Mouse (Mus musculus) right cerebral cortex, postnatal 14 days (tissue): ENCODE data around the gene Opalin.
A peak's percentile ranks its signal among the peaks of the same experiment; 100 is the strongest.

Experiments
- DNase-seq: peaks from one replicate; pipeline ENCODE4 v3.0.0; 2022

Gene Opalin

DNA sequence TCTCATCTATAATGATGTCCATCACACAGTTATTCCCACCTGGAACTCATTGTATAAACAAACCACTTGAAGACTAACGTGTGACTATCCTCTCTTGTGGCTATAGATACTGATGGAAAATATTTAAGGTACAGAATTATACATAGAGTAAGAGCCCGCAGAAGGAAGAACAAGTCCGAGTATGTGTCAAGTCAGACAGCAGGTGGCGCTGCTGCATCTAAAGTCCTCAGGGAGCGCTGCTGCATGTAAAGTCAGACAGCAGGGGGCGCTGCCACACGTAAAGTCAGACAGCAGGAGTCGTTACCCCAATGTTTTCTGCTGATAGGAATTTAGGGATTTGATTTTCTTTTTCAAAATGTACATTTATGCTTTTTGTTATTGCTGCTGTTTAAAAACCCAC is 5.4 kb downstream of the Opalin start:
- DNase-seq = peak; percentile 97

DNA sequence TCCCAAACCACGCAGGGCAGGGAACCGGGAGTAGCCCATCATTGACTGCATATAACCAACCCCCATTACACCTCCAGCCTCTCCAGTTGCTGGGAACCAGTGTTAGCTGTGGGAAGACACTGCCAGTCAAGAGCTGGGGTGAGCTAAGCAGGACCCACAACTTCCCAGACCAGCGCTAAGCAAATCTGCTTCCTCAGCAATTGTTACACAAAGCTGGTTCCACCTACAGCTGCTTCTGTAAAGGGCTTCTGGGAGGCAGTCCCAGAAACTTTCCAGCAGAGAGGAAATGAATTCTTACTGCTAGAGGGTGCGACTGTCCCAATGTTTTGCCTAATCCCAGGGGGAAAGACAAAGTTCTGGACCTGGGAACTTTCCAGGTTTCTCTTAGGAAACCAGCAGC is 22.2 kb downstream of the Opalin start:
- no peak for DNase-seq

DNA sequence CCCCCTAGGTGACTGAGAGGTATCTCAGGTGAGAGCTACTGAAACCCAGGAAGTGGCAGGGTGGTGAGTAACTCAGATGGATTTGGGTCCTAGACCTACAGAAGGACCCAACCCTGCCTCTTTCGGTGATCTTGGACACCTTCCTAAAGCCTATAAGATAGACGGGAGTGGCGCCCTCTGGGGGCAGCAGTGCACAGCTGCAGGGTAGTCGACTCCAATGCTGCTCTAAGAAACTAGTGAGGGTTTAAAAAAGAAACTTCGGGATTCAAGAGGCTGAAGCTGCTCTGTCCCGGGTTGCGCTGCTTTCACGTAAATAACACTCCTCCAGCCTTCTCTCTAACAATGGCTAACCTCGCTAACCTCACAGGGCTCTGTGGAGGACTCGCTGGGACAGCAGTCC is 23.4 kb downstream of the Opalin start:
- DNase-seq = no peak

DNA sequence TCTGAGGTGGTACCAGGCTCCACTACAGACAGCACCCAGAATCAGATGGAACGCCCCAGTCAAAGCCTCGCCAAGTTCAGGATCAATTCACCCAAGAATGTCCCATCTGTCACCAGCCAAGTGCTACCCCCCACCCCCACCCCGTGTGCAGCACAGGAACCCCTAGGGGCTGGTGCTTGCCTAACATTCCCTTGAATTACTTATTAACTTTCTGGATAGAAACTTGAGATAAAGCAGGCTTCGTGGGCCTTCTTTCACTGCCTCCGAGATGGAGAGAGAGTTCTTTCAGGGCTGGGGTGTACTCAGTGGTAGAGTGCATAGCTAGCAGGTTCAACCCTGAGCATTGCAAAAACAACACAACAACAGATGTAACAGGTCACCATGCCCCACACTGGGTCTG is 24.7 kb downstream of the Opalin start:
- DNase-seq = no peak

DNA sequence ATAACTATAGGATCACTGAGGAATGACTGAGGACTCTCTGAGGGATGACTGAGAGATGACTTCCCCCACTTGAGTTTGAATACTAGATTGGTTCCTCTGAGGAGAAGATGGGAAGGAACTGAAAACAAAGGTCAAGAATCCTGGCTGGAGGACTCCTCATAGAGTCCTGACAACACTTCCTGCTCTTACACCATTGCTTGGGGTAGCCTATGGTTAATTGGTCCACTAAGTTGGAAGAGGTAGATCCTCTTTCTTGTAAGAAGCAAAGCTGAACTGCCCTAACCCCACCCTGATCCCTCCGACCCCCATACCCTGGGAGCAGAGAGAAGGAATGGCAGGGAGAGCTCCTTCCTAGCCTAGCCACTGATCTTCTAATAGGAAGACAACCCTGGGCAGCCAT is 25.2 kb downstream of the Opalin start:
- DNase-seq = no peak

DNA sequence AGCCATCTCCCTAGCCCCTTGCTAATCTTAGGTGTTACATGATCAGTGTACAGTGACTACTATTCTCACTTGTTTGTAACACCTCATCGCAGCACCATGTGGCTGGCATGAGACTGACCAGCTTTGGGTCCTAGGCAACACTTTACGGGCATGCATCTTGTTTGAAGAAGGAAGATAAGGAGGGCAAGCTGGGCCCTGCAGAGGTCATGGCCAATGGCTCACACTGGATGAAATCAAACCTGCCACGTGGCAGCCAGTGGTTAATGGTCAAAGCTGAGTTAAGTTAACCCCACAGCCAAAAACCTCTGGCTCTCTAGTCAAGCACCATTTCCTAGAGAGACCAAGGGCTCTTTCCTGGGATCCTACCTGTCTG is 28.7 kb downstream of the Opalin start:
- DNase-seq = no peak

DNA sequence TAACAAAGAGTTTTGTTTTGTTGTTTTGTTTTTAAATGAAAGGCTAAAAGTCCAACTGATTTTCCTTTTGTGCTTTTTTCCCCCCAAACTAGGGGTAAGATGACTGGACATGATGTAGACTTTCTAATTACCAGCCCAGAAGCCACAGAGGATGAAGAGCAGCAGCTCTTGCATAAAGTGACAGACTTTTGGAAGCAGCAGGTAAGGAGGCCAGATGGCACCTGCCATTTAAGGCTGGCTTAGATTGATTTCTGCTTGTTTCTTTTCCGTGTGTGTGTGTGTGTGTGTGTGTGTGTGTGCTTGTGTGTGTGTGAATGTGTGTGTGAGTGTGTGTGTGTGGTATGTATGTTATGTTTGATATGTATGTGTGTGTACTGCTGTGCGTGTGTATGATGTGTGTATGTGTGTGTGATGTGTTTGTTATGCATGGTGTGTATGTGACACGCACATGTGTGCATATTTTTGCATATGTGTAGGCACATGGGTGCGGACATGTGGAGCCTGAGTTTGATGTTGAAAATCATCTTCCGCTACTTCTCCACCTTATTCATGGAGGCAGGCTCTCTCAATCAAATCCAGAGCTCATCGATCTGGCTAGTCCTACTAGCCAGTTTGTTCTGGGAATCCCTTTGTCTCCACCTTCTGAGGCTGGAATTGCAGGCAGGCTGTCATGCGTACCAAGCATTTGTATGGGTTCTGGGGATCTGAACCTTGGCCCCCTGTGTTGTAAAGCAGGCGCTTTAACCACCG is 29.3 kb downstream of the Opalin start:
- no peak for DNase-seq

DNA sequence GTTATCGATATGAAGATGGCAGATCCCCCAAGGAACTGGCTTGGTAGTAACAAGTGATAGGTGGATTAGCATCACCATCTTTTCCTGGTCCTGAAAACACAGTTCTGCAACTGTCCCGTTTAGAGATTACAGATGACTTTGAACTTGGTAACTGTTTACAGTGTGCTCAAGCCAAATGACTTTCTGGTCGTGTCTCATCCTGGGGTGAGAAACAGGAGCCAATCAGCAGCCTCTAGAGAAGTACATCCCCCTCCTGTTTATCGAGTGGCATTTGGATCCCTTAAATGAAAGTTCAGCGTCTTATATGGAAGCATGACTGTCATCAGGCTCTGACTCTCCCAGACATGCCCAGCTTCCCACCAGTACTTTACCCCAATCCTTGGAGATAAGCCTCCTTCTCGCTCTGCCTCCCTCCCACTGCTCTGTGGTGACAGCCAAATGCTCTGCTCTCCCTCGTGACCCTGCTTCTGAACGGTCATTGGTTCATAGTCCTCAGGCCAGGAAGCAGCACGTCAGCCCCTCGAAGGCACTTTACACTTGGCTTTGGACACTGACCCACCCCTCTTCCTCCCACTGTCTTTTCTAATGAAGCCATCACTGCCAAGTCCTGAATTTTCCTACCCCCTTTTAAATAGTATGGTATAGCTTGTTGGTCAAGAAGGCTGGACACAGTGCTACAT is 31.7 kb downstream of the Opalin start:
- no peak for DNase-seq

DNA sequence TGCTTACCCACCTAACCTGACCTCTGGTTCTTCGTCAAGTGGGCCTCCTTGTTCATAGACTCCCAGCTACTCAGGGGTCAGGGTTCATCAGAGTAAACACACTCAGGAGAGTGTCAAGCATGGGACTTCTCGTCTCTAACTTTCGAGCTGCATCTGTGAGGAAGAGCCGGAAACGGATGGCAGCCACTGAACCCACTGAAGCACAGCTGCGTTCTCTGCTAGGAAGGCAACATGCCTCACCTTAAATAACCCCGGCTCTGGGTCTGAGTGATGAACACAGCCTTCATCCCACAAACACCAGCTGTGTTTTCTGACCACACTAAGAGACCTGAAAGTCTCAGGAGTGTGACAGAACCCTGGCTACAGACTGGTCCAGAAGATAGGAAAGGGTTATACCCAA is 37.8 kb downstream of the Opalin start:
- DNase-seq = no peak

DNA sequence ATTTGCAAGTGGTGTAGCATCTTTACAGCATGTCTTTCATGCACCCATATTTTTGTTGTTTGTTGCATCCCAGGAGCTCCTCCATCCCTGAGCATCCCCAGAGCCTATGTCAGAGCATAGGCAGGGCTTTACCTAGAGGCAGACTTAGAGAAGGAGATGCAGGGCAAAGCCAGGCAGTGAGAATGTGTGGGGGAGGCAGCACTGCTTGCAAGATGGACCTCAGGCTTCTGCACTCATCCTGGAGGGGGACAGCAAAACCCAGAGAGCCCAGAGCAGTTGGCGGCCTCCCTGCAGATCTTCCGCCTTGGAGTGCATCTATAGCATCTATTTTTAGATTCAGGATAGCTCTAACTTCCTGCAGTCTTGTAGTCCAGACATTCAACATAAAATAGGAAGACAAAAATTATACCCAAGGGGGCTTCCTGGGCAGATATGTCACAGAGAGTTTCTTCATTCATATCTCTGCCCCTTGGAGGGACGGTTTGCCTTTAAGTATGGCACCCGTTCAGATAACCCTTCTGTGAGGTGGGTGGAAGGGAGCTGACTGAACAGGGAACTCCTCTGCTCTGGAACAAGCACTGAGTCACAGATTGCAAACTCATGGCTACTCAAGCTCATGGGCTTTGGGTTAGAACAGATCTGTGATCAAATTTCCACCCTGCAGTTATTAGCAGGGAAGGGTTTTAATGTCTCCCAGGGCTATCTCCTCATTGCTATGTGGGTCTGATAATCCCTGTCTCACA is 40.9 kb downstream of the Opalin start:
- DNase-seq = no peak

DNA sequence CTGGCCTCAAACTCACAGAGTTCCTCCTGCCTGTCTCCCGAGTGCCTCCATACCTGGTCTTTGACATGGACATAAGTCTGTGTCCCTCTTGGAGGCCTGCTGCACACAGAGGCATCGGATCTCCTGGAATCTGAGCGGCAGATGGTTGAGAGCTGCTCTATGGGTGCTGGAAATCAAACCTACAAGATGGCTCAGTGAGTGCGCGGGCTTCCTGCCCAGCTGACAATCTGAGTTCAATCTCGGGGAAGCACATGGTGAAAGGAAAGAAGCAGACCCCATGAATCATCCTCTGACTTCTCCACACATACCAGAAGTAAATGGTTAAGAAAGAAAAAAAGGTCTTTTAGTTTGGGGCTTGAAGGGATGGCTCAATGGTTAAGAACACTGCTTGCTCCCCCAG is 45.0 kb downstream of the Opalin start:
- DNase-seq = no peak

DNA sequence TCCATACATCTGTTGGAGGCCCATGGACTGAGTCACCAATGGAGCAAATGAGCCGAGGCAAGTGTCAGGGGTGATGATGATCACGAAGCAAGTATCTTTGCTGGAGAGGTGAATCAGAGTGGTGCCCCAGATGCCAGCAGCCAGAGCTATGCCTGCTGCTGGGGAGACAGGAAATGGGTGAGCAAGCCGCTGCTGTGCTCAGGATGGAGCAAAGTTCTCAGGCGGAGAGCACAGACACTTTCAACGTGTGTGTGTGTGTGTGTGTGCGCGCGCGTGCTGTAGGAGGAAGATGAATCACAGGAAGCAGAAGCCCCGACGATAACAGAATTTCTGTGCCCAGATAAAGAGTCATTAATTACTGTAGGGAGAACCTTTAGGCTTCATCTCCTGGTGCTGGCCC is 45.9 kb downstream of the Opalin start:
- DNase-seq = no peak

DNA sequence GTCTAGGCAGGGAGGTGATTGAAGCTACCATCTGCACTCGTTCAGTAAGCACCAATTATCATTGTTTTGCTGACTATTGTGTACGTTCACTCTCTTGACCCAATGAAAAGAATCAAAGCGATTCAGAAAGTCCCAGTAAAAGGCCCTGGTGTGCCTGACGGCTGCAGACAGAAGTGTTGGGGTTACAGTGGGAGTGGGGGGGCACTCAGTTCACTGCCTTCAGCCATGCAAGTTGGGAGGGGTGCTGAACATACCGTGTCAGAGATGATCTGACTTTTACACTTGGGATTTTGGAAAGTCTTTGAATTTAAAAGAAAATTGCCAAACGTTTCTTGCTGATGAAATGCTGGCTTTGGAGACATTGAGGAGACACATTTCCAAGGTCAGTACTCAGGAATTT is 46.8 kb downstream of the Opalin start:
- DNase-seq = no peak

DNA sequence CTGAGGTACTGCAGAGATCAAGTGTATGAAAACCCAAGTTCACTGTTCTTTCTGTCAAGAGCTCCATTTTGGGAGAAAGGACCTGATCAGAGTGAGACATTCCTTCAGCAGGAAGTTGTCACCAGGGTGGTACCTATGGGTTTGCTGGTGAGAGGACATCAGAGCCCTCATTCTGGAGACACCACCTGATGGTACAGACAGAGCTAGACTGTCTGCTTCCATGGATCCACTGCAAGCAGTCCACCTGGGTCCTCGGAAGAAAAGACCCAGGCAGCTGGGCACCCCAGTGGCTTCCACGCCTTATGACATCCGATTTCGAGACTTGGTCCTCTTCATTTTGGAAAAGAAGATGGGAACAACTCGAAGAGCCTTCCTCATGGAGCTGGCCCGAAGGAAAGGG is 47.7 kb downstream of the Opalin start, which contains the start of gene Dntt:
Gene Dntt, plus strand, starts transcription at position 57 of the 400 bp plus-strand sequence.
- DNase-seq = no peak

DNA sequence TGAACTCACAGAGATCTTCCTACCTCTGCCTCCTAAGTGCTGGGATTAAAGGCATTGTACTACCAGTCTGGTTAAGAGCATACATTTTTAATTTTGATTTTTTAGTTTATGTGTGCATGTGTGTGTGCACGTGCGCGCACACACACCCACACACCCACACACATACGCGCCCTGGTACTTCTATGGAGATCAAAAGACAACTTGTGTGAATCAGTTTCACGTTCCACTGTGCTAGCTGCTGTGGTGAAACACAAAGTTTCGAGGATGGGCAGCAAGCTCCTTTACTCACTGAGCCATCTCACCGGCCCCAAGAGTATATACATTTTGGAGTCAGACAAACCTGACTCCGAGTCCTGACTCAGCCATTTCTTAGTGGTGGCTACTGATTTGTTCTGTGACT is 49.3 kb downstream of the Opalin start:
- DNase-seq = no peak

DNA sequence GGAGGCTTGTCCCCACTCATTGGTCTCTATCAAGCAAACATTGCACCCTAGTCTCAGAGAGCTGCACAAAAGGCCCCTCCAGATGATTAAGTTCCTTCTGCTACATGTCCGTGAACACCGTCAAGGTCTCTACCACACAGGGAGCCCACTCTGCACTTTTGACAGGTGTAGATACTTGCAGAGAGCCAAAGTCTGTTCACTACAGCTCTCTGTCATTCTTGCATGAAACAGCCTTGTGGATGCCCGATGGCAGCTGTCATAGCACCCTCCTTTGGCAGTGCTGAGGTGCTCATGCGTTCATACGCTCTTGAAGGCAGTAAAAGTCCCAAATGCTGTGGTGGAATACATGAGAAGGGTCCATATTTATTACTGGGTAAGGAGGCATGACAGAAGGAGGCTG is 49.9 kb downstream of the Opalin start:
- DNase-seq = no peak

DNA sequence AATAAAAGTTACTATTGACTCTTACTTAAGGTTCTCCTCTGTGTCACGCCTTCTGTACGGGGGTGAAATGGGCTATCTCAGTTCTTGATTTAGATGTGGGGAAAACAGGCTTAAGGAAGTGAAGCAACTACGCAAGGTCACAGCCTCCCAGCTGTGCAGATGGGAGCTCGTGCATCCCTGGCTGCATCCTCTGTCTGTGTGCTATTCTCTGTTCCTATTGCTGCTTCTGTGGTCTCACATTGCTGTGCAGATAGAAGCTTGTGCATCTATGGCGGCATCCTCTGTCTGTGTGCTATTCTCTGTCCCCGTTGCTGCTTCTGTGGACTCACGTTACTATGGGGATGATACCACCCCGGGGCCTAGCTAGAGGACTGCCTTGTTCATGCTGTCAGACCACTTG is 50.4 kb downstream of the Opalin start:
- DNase-seq = no peak

DNA sequence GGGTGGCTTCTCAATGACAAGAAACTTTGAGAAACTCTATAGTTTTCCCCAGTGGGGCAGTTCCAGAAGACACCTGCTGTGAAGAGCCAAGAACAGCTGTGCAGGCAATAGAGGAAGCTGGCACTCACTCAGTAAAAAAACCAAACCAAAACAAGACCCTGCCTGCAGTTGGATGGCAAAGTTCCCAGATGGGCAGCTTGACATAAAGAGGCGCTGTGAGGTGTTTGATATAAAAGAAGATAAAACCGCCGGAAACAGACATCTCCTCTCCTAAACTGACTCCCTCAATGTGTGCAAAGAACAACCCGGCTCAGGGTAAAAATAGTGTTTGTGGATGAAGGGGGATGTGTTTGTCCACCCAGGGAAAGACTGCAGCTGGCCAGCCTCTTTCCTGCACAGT is 54.7 kb downstream of the Opalin start:
- peak; percentile 31 for DNase-seq

DNA sequence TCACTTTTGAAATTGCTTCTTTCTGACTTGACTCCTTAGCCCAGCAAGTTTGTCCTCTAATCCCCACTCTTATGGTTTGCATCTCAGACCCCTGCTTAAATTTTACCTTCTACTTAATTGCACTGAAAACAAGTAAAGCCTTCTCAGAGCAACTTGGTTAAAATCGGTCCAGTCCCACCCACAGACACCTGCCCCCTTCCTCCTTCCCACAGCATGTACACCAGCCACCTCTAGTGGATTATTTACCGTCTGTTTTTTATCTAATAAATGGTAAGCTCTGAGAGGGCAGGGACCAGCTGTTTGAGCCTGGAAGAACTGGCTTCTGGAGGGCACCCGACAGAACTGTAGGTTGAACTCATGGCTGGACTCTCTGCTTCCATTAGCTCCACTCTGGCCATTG is 56.4 kb downstream of the Opalin start:
- DNase-seq = no peak

DNA sequence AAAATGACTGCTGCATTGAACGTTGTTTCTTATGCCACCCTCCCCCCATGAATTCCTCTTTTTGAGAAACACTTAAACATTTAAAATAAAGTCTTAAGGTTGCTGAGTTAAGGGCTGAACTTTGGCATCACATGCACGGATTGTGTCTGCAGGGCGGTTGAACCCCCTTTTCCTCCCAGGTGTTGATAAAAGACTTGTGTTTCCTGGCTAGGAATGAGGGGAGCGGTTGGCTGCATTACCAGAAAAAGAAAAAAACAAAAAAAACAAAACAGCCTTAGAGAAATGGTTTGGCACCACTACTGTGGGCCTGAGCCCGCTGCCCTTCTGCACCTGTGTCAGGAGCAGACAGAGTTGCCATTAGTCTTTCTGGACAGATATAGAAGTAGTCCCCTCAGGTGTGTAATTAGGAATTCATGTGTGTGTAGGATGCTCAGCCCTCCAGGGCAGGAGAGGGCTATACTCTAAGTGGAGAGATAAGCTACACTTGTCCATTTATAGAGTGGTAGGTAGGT is 57.7 kb downstream of the Opalin start:
- no peak for DNase-seq

DNA sequence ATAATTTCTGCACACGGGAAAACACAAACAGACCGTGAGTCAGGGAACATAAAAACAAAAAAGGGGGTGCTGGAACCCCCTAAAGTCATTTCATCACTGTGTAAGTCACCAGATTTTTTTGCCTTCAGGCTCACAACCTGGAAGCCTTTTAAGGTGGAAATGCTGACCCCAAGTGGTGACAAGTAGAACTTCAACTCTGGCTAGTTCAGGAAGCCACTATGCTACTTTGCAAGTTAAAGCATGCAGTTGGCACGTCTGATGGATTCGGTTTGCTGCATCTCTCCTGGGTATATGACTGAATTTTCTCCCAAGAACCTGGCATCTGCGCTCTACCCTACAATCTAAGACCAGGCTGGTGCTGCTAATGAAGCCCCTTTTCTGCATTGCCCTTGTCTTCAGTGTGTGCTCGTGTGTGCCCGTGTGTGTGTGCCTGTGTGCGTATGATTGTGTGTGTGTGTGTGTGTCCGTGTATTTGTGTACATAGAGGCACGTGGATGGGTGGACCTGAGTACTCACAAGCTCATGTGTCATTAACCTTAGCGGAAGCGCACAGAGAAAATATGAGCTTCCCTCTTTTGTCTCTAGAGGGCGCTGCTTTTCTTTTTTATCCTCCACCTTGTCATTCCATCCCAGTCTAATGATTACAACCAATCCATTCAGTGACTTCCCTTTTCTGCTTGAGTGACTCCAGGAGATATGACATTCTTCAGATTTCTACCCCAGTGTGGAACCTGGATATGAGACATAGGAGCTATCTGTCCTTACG is 60.8 kb downstream of the Opalin start:
- peak; percentile 32 for DNase-seq

DNA sequence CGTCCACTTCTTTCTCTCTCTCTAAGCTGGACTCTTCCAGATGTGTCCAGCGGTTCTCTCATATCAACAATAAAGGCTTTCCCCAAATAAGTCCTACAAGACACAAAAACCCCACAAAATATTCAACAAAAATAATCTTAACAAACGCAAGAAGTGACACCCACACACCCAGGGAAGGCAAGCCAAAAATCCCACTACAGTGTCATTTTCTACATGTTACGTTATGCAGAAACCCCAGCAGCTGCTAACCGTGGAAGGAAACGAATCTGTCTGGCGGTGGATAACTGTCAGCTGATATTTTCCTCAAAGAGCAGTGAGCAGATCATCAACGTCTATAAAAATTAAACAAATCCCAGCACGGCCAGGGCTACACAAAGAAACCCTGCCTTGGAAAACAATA is 62.9 kb downstream of the Opalin start:
- no peak for DNase-seq

DNA sequence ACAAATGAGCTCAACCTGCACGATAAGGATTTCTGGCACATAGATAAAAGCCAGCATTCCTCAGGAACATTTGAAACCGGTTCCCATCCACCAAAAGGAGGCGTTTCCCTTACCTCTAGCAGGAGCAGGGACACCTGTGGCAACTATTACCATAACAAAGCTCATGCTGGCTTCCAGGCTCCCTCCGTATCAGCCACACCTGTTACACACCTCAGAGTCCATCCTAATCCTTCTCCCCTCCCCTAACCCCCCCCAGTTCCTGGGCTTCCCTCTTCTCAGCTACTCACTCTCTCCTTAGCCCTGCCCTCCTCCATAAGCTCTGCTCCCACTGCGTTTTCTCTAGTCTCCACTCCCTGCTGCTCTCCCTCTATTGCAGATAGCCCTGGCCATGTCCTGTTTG is 63.3 kb downstream of the Opalin start:
- no peak for DNase-seq
